Comparison of ENCODE assay signal across 16 mouse cellular contexts in the genomic region with DNA sequence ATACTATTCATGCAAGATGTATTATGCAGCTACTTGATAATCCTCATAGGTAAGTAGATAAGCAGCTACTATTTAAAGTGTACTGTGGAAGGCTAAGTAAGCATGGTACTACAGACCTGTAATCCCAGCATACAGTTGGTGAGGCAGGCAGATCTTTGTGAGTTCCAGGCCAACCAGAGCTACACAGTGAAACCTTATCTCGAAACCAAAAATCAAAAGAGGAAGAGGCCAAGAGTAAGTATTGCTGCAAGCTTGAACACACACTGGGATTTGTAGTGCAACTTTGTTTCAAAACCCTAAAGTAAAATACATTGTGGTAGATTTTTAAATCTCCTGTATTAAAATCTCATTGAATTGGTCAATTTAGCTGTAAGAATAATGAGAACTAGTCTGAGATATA. TPM values are rescaled to one million over a fixed set of nuclear protein-coding genes. Genes with fewer than 3 reads are reported as not detected.
"Had no signal": no experiment of that assay in that cellular context is flagged by ENCODE, and none has a peak within 500 bp of the region (broad histone marks: within the 10 kb centered on the region; RNA-seq: fewer than 3 reads in every experiment).

No protein-coding gene starts in this region.

- H3K4me1 ChIP-seq: intestine, embryonic 15.5 days; limb, embryonic 10.5 days; neural tube, embryonic 15.5 days had no signal

- H3K4me3 ChIP-seq: intestine, embryonic 15.5 days; left cerebral cortex, adult 2 months; limb, embryonic 10.5 days; myocyte; neural tube, embryonic 15.5 days had no signal

- H3K9ac ChIP-seq: intestine, embryonic 15.5 days; liver, embryonic 14.5 days; lung, embryonic 14.5 days; neural tube, embryonic 15.5 days had no signal

- H3K4me2 ChIP-seq: intestine, embryonic 15.5 days; lung, embryonic 14.5 days; neural tube, embryonic 15.5 days had no signal

- H3K36me3 ChIP-seq: intestine, embryonic 15.5 days; limb, embryonic 10.5 days; neural tube, embryonic 15.5 days had no signal

- ATAC-seq: intestine, embryonic 15.5 days had no signal

- H3K27ac ChIP-seq: intestine, embryonic 15.5 days; left cerebral cortex, adult 2 months; limb, embryonic 10.5 days; liver, embryonic 14.5 days; macrophage; neural tube, embryonic 15.5 days; stomach, postnatal 0 days had no signal

- H3K27me3 ChIP-seq: intestine, embryonic 15.5 days; neural tube, embryonic 15.5 days had no signal

- DNase-seq: kidney, adult 18-20 months; kidney, postnatal 10 days; kidney, postnatal 4 days; lung, postnatal 14 days; midbrain, embryonic 14.5 days; right cerebral cortex, postnatal 4 days; thymus, postnatal 14 days had no signal

- H3K9me3 ChIP-seq: intestine, embryonic 15.5 days; limb, embryonic 10.5 days; neural tube, embryonic 15.5 days had no signal

RNA-seq across cellular contexts. Expression of a gene that starts 13.5 kb away (rescaled TPM):
- polyA plus RNA-seq: intestine, embryonic 15.5 days; lung, embryonic 14.5 days; macrophage; myocyte; stomach, postnatal 0 days had no signal
